Mouse (Mus musculus): ENCODE measurements around the gene Gm10160. TPM values are rescaled to one million over a fixed set of nuclear protein-coding genes. Genes with fewer than 3 reads are reported as not detected.

Gm10160 gene
- polyA plus RNA-seq, 1 experiment from 2014 or later: not detected

DNA sequence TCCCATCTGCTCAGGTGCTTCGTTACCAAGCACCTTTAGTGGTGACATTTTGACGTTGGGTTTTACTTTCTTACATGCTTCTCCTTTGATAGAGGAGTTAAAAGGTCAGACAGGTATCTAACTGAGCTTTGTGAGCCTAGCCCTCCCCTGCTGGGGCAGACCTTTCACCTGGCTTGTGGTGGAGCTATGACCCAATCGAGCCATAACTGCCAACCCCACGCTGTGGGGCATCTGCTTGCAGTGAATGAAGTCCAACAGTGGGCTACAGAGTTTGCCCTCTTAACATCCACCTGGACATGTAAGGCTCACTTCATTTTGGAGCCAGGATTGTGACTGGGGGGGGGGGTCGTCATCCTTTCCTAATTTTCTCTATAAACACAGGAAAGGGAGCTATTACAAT, 24.7 kb upstream of the Gm10160 start:
- no peak overlapping the region for H3K27ac ChIP-seq (ENCODE audit: low read depth, low read length)
- no peak for ATAC-seq
- 77% methylated on average over 5 of the region's 5 CpGs for WGBS

DNA sequence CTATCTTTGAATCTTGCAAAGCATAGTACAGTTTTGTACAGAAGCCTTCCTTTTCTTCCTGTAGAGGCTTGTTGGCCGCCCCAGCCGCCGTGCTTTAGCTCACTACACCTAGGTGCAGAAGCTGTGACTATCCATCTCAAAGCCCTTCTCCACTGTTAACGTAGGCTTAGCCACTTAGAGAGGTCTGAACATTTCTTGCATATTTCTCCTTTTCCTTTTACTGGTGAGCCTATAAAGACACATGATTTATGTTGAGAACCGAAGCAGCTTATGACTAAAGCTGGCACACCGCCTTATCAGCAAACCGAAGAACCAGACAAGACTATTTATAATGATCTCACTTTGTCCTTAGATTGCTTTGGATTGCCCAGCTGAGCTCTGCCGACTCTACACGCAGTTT, 19.8 kb upstream of the Gm10160 start:
- TF ChIP-seq CTCF (IDR thresholded peaks at IDR 0.05; ENCODE audit: low read depth): no peak
- no peak for ATAC-seq
- no peak overlapping the region for H3K4me3 ChIP-seq (ENCODE audit: low read depth, low read length)
- no peaks in the 10 kb centered on the region for H3K27me3 ChIP-seq (replicated peaks; ENCODE audit: control insufficient read depth, insufficient read depth, low read length)
- H3K9ac ChIP-seq (ENCODE audit: low read depth, low read length): no peak overlapping the region
- 60% methylated on average over 9 of the region's 9 CpGs for WGBS
- H3K36me3 ChIP-seq (ENCODE audit: control insufficient read depth, insufficient read depth): no peaks in the 10 kb centered on the region; the same call in 1 of the 2 replicates
- H3K4me1 ChIP-seq (replicated peaks; ENCODE audit: control insufficient read depth, insufficient read depth, low read length): no peaks in the 10 kb centered on the region
- H3K27ac ChIP-seq (ENCODE audit: low read depth, low read length): no peak overlapping the region
- no peak overlapping the region for H3K4me2 ChIP-seq (replicated peaks; ENCODE audit: low read depth)
- no peaks in the 10 kb centered on the region for H3K9me3 ChIP-seq (ENCODE audit: control insufficient read depth)

More for the DNA sequence above, 24.7 kb upstream of the Gm10160 start:
- TF ChIP-seq CTCF (IDR thresholded peaks at IDR 0.05; ENCODE audit: low read depth): no peak
- no peak overlapping the region for H3K4me2 ChIP-seq (replicated peaks; ENCODE audit: low read depth)
- H3K36me3 ChIP-seq (ENCODE audit: control insufficient read depth, insufficient read depth): no peaks in the 10 kb centered on the region
- no peaks in the 10 kb centered on the region for H3K9me3 ChIP-seq (ENCODE audit: control insufficient read depth)
- no peak overlapping the region for H3K4me3 ChIP-seq (ENCODE audit: low read depth, low read length)
- H3K27me3 ChIP-seq (replicated peaks; ENCODE audit: control insufficient read depth, insufficient read depth, low read length): no peaks in the 10 kb centered on the region
- H3K4me1 ChIP-seq (replicated peaks; ENCODE audit: control insufficient read depth, insufficient read depth, low read length): no peaks in the 10 kb centered on the region
- no peak overlapping the region for H3K9ac ChIP-seq (ENCODE audit: low read depth, low read length)

DNA sequence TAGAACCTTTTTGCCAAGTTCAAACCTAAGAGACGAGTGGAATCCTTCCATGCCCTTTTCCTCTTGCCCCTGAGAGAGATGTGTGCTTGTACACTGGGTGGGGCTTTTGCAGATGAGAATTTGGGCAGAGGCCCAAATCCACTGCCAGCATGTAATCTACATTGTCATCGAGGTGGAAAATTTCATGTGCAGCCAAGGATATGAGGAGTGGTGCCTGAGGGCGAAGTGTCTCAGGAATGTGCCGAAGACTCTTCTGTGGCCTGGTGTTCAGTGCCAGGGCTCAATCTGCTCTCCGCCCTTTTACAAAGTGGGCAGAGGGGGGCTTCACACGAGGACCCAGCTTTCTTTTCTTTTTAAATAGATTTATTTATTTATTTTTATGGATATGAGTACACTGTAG, 19.0 kb upstream of the Gm10160 start:
- 79% methylated on average over 6 of the region's 6 CpGs for WGBS
- Histone ChIP-seq H3K4me1 (replicated peaks; ENCODE audit: control insufficient read depth, insufficient read depth, low read length) (no peaks in the 10 kb centered on the region), H3K4me3 (ENCODE audit: low read depth, low read length) (no peak overlapping the region), H3K36me3 (ENCODE audit: control insufficient read depth, insufficient read depth) (no peaks in the 10 kb centered on the region; the same call in 1 of the 2 replicates), H3K4me2 (replicated peaks; ENCODE audit: low read depth) (no peak overlapping the region), H3K27ac (ENCODE audit: low read depth, low read length) (no peak overlapping the region), H3K9me3 (ENCODE audit: control insufficient read depth) (no peaks in the 10 kb centered on the region), H3K27me3 (replicated peaks; ENCODE audit: control insufficient read depth, insufficient read depth, low read length) (no peaks in the 10 kb centered on the region), H3K9ac (ENCODE audit: low read depth, low read length) (no peak overlapping the region)
- no peak for TF ChIP-seq CTCF (IDR thresholded peaks at IDR 0.05; ENCODE audit: low read depth)
- no peak for ATAC-seq

DNA sequence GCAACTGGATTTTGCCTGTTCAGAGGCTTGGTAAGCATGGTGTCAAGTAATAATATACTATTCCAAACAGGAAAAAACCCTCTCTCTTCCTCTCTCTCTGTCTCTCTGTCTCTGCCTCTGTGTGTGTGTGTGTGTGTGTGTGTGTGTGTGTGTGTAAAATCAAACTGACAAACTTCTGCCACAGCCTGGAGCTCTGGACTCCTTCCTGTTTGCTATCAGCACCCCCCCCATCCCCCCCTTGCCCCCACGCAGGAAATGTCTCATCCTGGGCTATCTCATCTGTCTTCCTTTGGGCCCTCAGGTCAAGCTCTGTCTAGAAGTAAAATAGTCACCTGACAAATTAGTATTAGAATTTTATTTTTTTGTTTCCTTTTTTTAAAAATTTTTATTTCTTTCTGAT, 18.2 kb upstream of the Gm10160 start:
- H3K9me3 ChIP-seq (ENCODE audit: control insufficient read depth): no peaks in the 10 kb centered on the region
- H3K9ac ChIP-seq (ENCODE audit: low read depth, low read length): no peak overlapping the region
- H3K36me3 ChIP-seq (ENCODE audit: control insufficient read depth, insufficient read depth): no peaks in the 10 kb centered on the region; the same call in 1 of the 2 replicates
- no peak overlapping the region for H3K4me2 ChIP-seq (replicated peaks; ENCODE audit: low read depth)
- no peak for TF ChIP-seq CTCF (IDR thresholded peaks at IDR 0.05; ENCODE audit: low read depth)
- no peak overlapping the region for H3K27ac ChIP-seq (ENCODE audit: low read depth, low read length)
- no peaks in the 10 kb centered on the region for H3K4me1 ChIP-seq (replicated peaks; ENCODE audit: control insufficient read depth, insufficient read depth, low read length)
- WGBS: 29% methylated on average over 1 of the region's 1 CpGs
- no peak overlapping the region for H3K4me3 ChIP-seq (ENCODE audit: low read depth, low read length)
- H3K27me3 ChIP-seq (replicated peaks; ENCODE audit: control insufficient read depth, insufficient read depth, low read length): no peaks in the 10 kb centered on the region
- no peak for ATAC-seq

DNA sequence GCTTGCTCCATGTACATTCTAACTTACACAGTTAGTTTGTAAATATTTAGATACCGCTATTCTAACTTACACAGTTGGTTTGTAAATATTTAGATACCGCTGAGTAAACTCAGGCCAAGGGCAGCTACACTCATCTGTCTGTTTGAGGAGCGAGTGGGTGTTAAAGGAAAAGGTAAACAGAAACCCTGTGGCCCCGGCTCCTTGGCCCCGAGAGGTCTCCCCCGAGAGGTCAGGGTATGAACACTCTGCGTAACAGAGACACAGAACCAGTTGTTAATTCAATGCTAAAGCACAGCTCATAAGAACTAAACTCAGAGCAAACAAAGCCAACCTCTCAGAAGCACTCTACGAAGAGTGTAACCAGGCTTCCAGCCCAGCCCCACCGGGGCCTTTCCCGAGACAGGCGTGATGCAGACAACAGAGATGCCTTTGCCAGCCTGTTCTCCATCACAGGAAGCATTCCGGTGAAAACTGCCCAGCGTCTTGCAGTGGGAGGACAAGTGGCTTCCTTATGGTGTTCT, 17.0 kb upstream of the Gm10160 start:
- Histone ChIP-seq H3K9me3 (ENCODE audit: control insufficient read depth) (no peaks in the 10 kb centered on the region), H3K4me3 (ENCODE audit: low read depth, low read length) (no peak overlapping the region), H3K4me1 (replicated peaks; ENCODE audit: control insufficient read depth, insufficient read depth, low read length) (no peaks in the 10 kb centered on the region), H3K4me2 (replicated peaks; ENCODE audit: low read depth) (no peak overlapping the region), H3K27me3 (replicated peaks; ENCODE audit: control insufficient read depth, insufficient read depth, low read length) (no peaks in the 10 kb centered on the region), H3K36me3 (ENCODE audit: control insufficient read depth, insufficient read depth) (no peaks in the 10 kb centered on the region; the same call in 1 of the 2 replicates), H3K9ac (ENCODE audit: low read depth, low read length) (no peak overlapping the region), H3K27ac (ENCODE audit: low read depth, low read length) (no peak overlapping the region)
- 27% methylated on average over 13 of the region's 13 CpGs for WGBS
- no peak for ATAC-seq
- no peak for TF ChIP-seq CTCF (IDR thresholded peaks at IDR 0.05; ENCODE audit: low read depth)

DNA sequence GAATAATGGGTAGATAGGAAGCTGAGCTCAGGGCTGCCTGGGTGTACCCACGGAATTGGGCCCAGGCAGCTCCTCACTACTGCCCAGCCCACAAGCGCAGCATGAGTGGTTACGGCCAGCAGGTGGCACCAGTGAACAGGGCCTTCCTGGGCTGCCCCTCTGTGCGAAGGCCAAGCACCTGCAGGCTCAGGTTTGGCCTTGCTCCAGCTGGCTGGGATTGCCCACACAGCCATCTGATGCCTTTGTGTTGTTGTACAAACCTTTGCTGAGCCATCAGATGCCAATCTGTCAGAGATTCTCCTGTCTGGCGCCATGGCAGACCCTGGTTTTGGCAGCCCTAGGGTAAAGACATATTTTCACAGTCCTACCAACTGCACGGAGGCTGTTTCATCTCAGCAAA, 12.6 kb upstream of the Gm10160 start:
- 0 out of 2 replicates have a peak, but pooled peaks have one; percentile 54 for ATAC-seq
- peak; percentile 95 for TF ChIP-seq CTCF (IDR thresholded peaks at IDR 0.05; ENCODE audit: low read depth)
- Histone ChIP-seq H3K9me3 (ENCODE audit: control insufficient read depth) (no peaks in the 10 kb centered on the region), H3K4me2 (replicated peaks; ENCODE audit: low read depth) (no peak overlapping the region), H3K4me1 (replicated peaks; ENCODE audit: control insufficient read depth, insufficient read depth, low read length) (no peaks in the 10 kb centered on the region), H3K27ac (ENCODE audit: low read depth, low read length) (no peak overlapping the region), H3K27me3 (replicated peaks; ENCODE audit: control insufficient read depth, insufficient read depth, low read length) (no peaks in the 10 kb centered on the region), H3K36me3 (ENCODE audit: control insufficient read depth, insufficient read depth) (no peaks in the 10 kb centered on the region; the same call in 1 of the 2 replicates), H3K4me3 (ENCODE audit: low read depth, low read length) (no peak overlapping the region), H3K9ac (ENCODE audit: low read depth, low read length) (no peak overlapping the region)
- WGBS: 34% methylated on average over 6 of the region's 6 CpGs

All from intestine, postnatal 0 days (tissue).